Mouse (Mus musculus) telencephalon, adult 2 months (tissue): ENCODE data around the gene Tmem242.

Experiments used
- DNase-seq: peaks from one replicate; pipeline ENCODE4 v3.0.0-alpha.2; 2011; ENCODE audit warnings: low read depth, low spot score

Tmem242 gene

GRCm38 (mm10) chr17:5416518-5416917 lies 23.5 kb downstream of the Tmem242 start:
- DNase-seq: no peak

GRCm38 (mm10) chr17:5414041-5414440 lies 26.0 kb downstream of the Tmem242 start:
- DNase-seq: no peak

- DNase-seq: no peak
These were observed 26.7 kb downstream of the Tmem242 start for GRCm38 (mm10) chr17:5413350-5413749.

- DNase-seq: no peak
These were observed 27.3 kb downstream of the Tmem242 start for GRCm38 (mm10) chr17:5412740-5413139.

DNA sequence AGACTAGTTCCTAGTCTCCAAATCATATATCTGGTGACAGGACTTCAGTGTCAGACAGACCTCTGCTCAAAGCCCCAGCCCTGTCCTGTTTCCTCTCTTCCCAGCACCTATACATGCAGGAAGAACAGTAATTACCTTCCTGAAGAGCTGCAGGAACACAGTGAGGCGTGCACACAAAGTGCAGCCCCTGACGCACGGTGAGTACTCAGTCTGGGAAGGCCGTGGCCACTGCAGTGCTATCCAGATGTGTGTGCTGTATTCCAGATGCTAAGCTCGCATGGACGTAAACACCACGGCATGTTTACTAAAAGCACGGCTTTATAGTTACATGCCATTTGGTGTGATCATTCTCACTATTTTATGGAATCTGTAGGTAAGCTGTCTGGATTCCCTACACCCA lies 27.8 kb downstream of the Tmem242 start:
- DNase-seq: no peak

DNA sequence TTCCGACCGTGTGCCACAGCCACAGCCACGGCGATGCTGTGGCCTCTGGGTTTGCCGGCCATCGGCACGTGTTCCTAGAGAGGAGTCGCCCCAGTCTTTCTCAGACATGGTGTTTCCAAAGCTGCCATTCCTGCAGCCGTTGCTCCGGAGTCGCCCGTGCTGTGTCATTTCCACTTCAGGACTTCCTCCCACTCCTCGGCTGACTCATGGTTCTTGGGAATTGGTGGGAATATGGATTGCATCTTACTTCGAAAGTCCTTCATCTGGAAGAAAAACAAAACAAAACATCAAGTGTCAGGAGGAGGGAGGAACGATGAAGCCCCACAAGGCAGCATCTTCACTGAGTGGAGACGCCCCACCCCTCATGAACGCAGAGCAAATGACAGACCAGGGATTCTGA lies 28.9 kb downstream of the Tmem242 start:
- no peak for DNase-seq

GRCm38 (mm10) chr17:5410336-5410735 lies 29.7 kb downstream of the Tmem242 start:
- no peak for DNase-seq

DNA sequence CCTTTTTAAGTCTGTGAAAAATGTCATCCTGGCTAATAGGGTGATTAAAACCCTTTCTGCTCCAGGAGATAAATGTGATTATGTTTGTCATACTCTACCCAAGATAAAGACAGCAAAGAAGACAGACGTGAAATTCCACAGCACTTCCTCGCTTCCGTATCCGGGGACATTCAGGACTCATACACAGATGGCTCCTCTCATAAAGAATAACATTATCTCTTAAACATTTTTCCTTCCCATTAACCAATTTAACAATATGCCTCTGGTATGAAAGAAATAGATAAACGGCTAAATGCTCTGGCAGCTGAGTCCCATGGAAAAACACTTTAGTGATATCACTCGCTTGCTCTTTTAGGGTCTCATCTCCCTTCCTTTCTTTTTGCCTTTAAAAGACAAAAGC lies 33.0 kb downstream of the Tmem242 start:
- no peak for DNase-seq

DNA sequence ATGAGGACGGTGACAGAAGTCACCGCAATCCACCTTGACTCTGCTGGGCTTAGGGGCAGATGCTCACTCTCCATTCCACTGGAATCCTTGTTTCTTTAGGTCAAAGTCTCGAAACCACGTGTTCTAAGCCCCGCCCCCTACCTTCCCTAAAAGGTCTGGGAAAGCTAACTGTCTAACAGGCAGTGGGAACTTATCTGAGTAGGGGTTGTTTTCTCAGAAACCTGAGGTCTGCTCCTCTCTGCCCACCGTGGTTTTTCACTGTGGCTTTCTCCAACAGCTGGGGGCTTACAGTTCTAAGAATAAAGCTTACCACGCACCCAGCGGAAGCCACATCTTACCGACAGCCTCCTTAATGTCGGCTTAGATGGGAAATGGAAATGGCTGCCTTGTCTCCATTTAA lies 33.5 kb downstream of the Tmem242 start:
- no peak for DNase-seq

DNA sequence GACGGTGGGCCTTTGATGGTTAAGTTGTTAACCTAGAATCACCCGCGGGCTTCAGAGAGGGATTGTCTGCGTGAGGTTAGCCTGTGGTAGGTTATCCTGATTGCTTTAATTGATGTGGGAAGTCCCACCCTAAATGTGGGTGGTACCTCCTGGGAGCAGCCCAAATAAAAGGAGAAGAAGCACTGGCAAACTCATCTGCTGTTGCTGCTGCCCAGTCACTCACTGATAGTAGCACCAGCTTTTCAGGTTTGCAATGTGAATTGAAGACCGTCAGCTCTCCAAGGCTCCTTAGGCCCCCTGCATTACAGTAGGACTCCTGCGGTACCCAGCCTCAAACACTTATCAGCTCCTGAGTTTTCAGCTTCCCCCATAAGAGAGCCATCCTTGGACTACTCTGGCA lies 36.2 kb downstream of the Tmem242 start:
- DNase-seq: no peak

GRCm38 (mm10) chr17:5402624-5403023 lies 37.4 kb downstream of the Tmem242 start:
- no peak for DNase-seq

DNA sequence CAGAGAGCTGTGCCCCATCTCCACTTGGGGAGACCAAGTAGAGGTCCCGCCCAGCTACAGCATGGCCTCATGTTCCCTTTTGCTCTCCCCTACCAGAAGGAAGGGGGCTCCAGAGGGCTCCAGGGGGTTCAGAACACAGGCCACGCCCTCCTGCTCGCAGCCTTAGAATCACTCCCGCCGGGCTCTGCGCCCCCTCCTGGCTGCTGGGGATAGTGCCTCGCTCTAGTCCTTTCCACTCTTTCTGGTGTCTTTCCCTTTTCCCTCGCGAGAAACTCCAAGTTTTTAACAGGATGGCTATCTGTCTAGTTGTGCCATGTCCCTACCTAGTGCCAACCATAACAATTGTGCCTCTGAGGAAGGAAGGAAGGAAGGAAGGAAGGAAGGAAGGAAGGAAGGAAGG lies 38.0 kb downstream of the Tmem242 start:
- no peak for DNase-seq

GRCm38 (mm10) chr17:5401288-5401687 lies 38.8 kb downstream of the Tmem242 start:
- DNase-seq: no peak

DNA sequence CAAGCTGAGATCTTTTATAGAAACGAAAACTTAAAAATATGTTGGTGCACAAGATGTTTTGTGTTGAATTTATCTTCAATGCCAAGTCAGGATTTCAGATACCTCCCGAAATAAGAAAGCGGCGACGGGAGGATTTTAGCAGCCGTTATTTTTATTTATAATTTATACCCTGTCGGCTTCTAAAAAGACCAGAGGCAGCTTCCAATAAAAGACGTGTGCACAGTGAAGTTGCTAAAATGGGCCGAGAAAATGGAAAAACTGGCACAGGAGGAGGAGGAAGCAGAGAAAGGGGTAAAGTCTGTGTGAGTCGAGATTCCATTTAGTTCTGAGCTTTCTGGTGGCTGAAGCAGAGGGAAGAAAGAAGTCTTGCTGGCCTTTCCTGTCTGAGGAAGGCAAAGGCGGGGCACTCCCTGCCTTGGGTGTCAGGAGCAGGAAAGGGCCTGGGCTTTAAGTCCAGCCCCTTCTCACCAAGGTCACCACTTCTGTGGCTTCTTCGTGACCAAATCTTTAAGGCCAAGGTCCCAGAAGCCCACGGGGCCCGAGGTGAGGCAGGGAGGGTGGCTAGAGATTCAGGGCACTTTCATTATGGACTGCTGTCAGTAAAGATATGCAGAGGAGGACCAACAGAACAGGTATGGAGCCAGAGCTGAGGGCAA lies 39.5 kb downstream of the Tmem242 start:
- DNase-seq: peak; percentile 87

GRCm38 (mm10) chr17:5397148-5398007 lies 42.7 kb downstream of the Tmem242 start:
- DNase-seq: peak; percentile 50

DNA sequence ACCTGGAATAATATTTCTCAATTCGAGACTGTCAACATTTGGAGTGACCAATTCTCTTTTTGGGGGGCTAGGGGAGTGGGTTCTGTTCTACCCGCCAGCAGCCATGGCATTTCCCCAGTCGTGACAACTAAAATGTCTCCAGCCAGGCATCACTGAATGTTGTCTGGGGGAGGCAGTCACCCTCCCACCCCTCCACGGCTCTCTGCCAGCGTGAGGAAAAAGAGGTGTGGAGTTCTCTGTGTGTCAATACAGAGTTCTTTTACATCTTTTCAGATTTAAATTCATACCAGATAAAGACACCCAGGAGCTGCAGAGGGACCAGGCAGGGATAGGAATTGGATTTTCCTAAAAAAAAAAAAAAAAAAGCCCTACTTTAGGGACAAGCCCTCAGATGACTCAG lies 43.8 kb downstream of the Tmem242 start:
- no peak for DNase-seq

DNA sequence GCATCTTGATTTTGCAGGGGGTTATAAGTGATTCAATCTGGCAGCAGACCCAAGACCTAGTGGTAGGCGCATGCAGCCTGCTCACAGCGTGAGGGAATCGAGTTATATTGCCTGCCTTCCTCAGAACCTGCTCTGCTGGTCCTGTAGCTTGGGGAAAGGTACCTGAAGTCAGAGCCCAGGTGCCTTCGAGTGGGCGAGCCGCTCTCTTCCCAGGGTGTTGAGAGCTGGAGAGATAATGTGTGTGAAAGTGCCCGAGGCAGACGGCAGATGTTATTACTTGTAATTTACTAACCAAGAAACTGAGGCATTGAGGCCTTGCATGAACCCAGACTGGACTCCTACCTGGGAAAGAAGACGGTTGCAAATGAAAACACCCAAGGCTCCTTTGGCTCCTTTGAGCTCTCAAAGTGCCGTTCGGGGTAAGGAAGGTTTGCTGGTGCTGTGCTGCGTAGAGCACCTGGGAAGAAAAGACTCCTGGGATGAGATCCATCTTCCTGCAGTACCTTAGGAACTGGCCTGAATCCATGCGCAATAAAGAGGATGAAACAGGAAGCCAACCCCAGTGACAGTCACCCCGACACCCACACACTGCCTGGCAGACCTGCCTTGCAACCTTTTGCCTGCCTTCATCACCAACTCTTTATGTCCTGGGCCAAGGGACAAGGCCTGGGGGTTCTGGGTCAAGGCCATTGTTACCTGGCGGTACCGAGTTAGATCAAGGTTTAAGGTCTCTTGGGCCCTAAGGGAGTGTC lies 44.4 kb downstream of the Tmem242 start:
- no peak for DNase-seq

- no peak for DNase-seq
These were observed 49.4 kb downstream of the Tmem242 start for GRCm38 (mm10) chr17:5390682-5391081.

DNA sequence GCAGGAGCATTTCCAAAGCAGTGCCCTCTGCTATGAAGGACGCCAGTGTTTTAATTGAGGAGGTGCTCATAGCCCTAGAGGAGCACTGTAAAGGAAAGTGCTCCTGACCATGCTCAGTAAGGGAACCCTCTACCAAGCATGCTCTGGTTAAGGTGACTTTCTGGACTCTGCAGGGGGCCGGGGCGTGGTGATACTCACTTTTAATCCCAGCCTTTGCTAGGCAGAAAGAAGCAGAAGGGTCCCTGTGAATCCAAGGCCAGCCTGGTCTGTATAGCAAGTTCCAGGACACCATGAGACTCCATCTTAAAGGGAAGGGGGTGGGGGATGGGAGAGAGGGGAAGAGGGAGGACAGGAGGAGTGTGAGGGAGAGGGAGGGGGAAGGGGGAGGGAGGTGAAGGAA lies 51.7 kb downstream of the Tmem242 start:
- DNase-seq: no peak

DNA sequence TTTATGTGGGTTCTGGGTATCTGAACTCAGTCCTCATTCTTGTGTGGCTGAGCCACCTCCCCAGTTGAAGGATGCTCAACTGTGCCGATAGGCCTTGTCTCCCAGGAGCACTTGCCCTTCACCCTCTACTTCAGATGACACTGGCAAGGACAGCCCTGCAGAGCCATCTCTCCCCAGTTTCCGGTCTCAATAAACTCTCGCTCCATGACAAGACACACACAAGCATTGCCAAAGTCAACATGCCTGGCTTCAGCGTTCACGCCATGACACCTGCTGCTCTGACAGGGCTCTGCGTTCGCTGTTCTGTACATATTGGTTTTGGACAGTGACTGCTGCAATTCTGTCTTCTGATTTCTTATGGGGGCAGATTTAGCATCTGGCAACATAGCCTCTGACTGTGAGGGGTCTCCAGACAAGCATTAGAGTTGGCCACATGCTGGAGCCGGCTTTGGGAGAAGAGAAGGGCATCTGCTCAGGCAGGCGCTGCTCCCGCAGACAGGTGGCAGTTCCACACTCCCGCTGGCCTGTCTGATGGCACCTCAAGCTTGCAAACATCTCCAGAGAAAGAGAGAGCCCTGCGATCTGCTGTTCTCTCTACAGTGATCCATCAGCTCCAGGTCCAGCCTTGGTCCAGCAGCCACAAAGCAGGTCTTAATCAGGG lies 53.0 kb downstream of the Tmem242 start:
- no peak for DNase-seq

- no peak for DNase-seq
These were observed 54.4 kb downstream of the Tmem242 start for GRCm38 (mm10) chr17:5385694-5386093.

GRCm38 (mm10) chr17:5377930-5378310 lies 62.1 kb downstream of the Tmem242 start:
- DNase-seq: no peak
